Mouse (Mus musculus) left cerebral cortex, postnatal 14 days (tissue): ENCODE data around the gene Egflam. TPM values are rescaled to one million over a fixed set of nuclear protein-coding genes. Genes with fewer than 3 reads are reported as not detected.

Source experiments
- DNase-seq, 2 experiments: peaks; one replicate each; pipeline ENCODE4 v3.0.0; 2021 to 2022; ENCODE audit warnings: low spot score in 2 of 2, mixed read lengths in 1 of 2
- intact Hi-C: fragments of 180-260 bp; cut with DNase I; formaldehyde crosslinking; loops from one replicate; pipeline ENCODE4 v1.15.1; 2025
- total RNA-seq, 2 experiments: library from RNA; stranded (reverse); gene quantifications; 2 replicates each; pipeline ENCODE4 v1.2.3; 2021

The Egflam gene
- total RNA-seq, 2 experiments from 2014 or later = 5.9 to 7.2 TPM

- intact Hi-C loops = no loop called here
- DNase-seq = peak in 1 of 2 experiments; percentile 30
These were observed 203.4 kb downstream of the Egflam start for GRCm38 (mm10) chr15:7194748-7195221.

GRCm38 (mm10) chr15:7194147-7194720 lies 204.0 kb downstream of the Egflam start:
- intact Hi-C loops = no loop called here
- DNase-seq = peak; percentile 19 to 47

GRCm38 (mm10) chr15:7192582-7192981 lies 205.6 kb downstream of the Egflam start:
- DNase-seq = no peak
- intact Hi-C loops = no loop called here

- intact Hi-C loops = no loop called here
- DNase-seq = no peak
These were observed 207.1 kb downstream of the Egflam start for GRCm38 (mm10) chr15:7191074-7191473.

GRCm38 (mm10) chr15:7189678-7190454 lies 208.3 kb downstream of the Egflam start:
- no peak for DNase-seq
- intact Hi-C loops = no loop called here

- intact Hi-C loops = no loop called here
- no peak for DNase-seq
These were observed 210.5 kb downstream of the Egflam start for GRCm38 (mm10) chr15:7187682-7188081.

- no peak for DNase-seq
These were observed 217.6 kb downstream of the Egflam start for GRCm38 (mm10) chr15:7180576-7180975.

GRCm38 (mm10) chr15:7173776-7174175 lies 224.4 kb downstream of the Egflam start:
- no peak for DNase-seq
- intact Hi-C loops = no loop called here

More at GRCm38 (mm10) chr15:7180576-7180975, 217.6 kb downstream of the Egflam start:
- intact Hi-C loops = no loop called here

GRCm38 (mm10) chr15:7173346-7173745 lies 224.8 kb downstream of the Egflam start:
- no peak for DNase-seq
- intact Hi-C loops = no loop called here

GRCm38 (mm10) chr15:7172875-7173274 lies 225.3 kb downstream of the Egflam start:
- no peak for DNase-seq
- intact Hi-C loops = no loop called here

- no peak for DNase-seq
- intact Hi-C loops = no loop called here
These were observed 230.2 kb downstream of the Egflam start for GRCm38 (mm10) chr15:7167906-7168532.

GRCm38 (mm10) chr15:7167238-7167905 lies 230.8 kb downstream of the Egflam start:
- intact Hi-C loops = no loop called here

GRCm38 (mm10) chr15:7166735-7167134 lies 231.5 kb downstream of the Egflam start:
- intact Hi-C loops = no loop called here
- no peak for DNase-seq

More at GRCm38 (mm10) chr15:7167238-7167905, 230.8 kb downstream of the Egflam start:
- no peak for DNase-seq

GRCm38 (mm10) chr15:7163851-7164250 lies 234.3 kb downstream of the Egflam start:
- intact Hi-C loops = no loop called here

GRCm38 (mm10) chr15:7160321-7160720 lies 237.9 kb downstream of the Egflam start:
- intact Hi-C loops = no loop called here

More at GRCm38 (mm10) chr15:7163851-7164250, 234.3 kb downstream of the Egflam start:
- DNase-seq = no peak

GRCm38 (mm10) chr15:7159869-7160268 lies 238.3 kb downstream of the Egflam start:
- intact Hi-C loops = no loop called here
- no peak for DNase-seq

More at GRCm38 (mm10) chr15:7160321-7160720, 237.9 kb downstream of the Egflam start:
- DNase-seq = no peak

- no peak for DNase-seq
- intact Hi-C loops = no loop called here
These were observed 240.5 kb downstream of the Egflam start for GRCm38 (mm10) chr15:7157658-7158057.
